Mouse (Mus musculus): ENCODE results near the gene Hapln1.

GRCm38 (mm10) chr13:89634137-89634683 is 94.6 kb downstream of the Hapln1 start:
- TF ChIP-seq CTCF (conservative IDR thresholded peaks at IDR 0.05; ENCODE audit: insufficient read depth, insufficient read length, low read depth, low read length), result peak; percentile 61
- TF ChIP-seq POLR2A (IDR thresholded peaks at IDR 0.05; ENCODE audit: low read depth, low read length), result no peak
